Mouse (Mus musculus) T-helper 1 cell (primary cell): Measurements from ENCODE around the gene Insrr.

Experiments used
- in situ Hi-C: fragments of 300-600 bp; cut with MboI, MseI; formaldehyde crosslinking; loops from one replicate; pipeline ENCODE4 v1.15.1; 2025; ENCODE audit warnings: high pct_unique_total_duplicates

The Insrr gene

GRCm38 (mm10) chr3:87796736-87797334 is at the start of gene Insrr:
Gene Insrr (plus strand): TSS chr3:87796951.
- in situ Hi-C loops: no loop called here

GRCm38 (mm10) chr3:87748431-87748830 is 48.3 kb upstream of the Insrr start, which contains the start of gene Lrrc71:
Gene Lrrc71 (minus strand): TSS chr3:87748625.
- in situ Hi-C loops: no loop called here

- in situ Hi-C loops: no loop called here
Measured at GRCm38 (mm10) chr3:87749036-87749435, 47.7 kb upstream of the Insrr start.

- in situ Hi-C loops: no loop called here
Measured at GRCm38 (mm10) chr3:87749977-87750376, 46.8 kb upstream of the Insrr start.

- in situ Hi-C loops: no loop called here
Measured at GRCm38 (mm10) chr3:87752567-87752966, 44.2 kb upstream of the Insrr start.

- in situ Hi-C loops: no loop called here
Measured at GRCm38 (mm10) chr3:87753829-87754228, 42.9 kb upstream of the Insrr start.

GRCm38 (mm10) chr3:87755964-87756363 is 40.8 kb upstream of the Insrr start:
- in situ Hi-C loops: no loop called here

- in situ Hi-C loops: no loop called here
Measured at GRCm38 (mm10) chr3:87756488-87756887, 40.3 kb upstream of the Insrr start.

- in situ Hi-C loops: no loop called here
Measured at GRCm38 (mm10) chr3:87758641-87759040, 38.1 kb upstream of the Insrr start.

GRCm38 (mm10) chr3:87761408-87762375 is 35.1 kb upstream of the Insrr start:
- in situ Hi-C loops: no loop called here

- in situ Hi-C loops: no loop called here
Measured at GRCm38 (mm10) chr3:87763202-87763601, 33.5 kb upstream of the Insrr start.

GRCm38 (mm10) chr3:87763683-87764289 is 33.0 kb upstream of the Insrr start:
- in situ Hi-C loops: no loop called here

- in situ Hi-C loops: no loop called here
Measured at GRCm38 (mm10) chr3:87764506-87764905, 32.2 kb upstream of the Insrr start.

- in situ Hi-C loops: loop anchor here (5.0 kb wide), 1 partner anchor 52 kb away; no protein-coding TSS in a partner anchor
Measured at GRCm38 (mm10) chr3:87765091-87765490, 31.7 kb upstream of the Insrr start.

GRCm38 (mm10) chr3:87765631-87766283 is 31.0 kb upstream of the Insrr start:
- in situ Hi-C loops: loop anchor here (5.0 kb wide), 1 partner anchor 52 kb away; no protein-coding TSS in a partner anchor

- in situ Hi-C loops: loop anchor here (5.0 kb wide), 1 partner anchor 51 kb away; no protein-coding TSS in a partner anchor
Measured at GRCm38 (mm10) chr3:87766284-87766667, 30.5 kb upstream of the Insrr start.

- in situ Hi-C loops: loop anchor here (5.0 kb wide), 1 partner anchor 50 kb away; no protein-coding TSS in a partner anchor
Measured at GRCm38 (mm10) chr3:87767764-87768163, 29.0 kb upstream of the Insrr start.

GRCm38 (mm10) chr3:87768431-87768830 is 28.3 kb upstream of the Insrr start:
- in situ Hi-C loops: loop anchor here (5.0 kb wide), 1 partner anchor 49 kb away; no protein-coding TSS in a partner anchor

- in situ Hi-C loops: loop anchor here (5.0 kb wide), 1 partner anchor 48 kb away; no protein-coding TSS in a partner anchor
Measured at GRCm38 (mm10) chr3:87768844-87769243, 27.9 kb upstream of the Insrr start.

- in situ Hi-C loops: loop anchor here (5.0 kb wide), 1 partner anchor 48 kb away; no protein-coding TSS in a partner anchor
Measured at GRCm38 (mm10) chr3:87769506-87769905, 27.2 kb upstream of the Insrr start.

- in situ Hi-C loops: no loop called here
Measured at GRCm38 (mm10) chr3:87770280-87770679, 26.5 kb upstream of the Insrr start.
